Mouse (Mus musculus) kidney, postnatal 0 days (tissue): Measurements from ENCODE around the gene Gimap7. TPM values are rescaled to one million over a fixed set of nuclear protein-coding genes. Genes with fewer than 3 reads are reported as not detected.

Experiments used
- ATAC-seq: fragments of 200-750 bp; cut with Nextera tagmentation; replicated peaks from 2 replicates; pipeline ENCODE4 v1.8.0; 2017; ENCODE audit warnings: low read depth, moderate number of reproducible peaks, moderate TSS enrichment, moderate library complexity; ENCODE audit not compliant: low FRiP score
- DNase-seq: peaks from one replicate; pipeline ENCODE4 v3.0.0-alpha.2; 2016; ENCODE audit warnings: low spot score
- H3K27ac ChIP-seq: fragments of 300-500 bp; sonication (generic); 2 replicates; pipeline ENCODE4 v1.5.1; 2014; ENCODE audit warnings: mild to moderate bottlenecking
- H3K27me3 ChIP-seq: fragments of 300-500 bp; sonication (generic); 2 replicates; pipeline ENCODE4 v1.6.1; 2014; ENCODE audit warnings: low read length, mixed read lengths; ENCODE audit not compliant: insufficient read depth
- H3K36me3 ChIP-seq: fragments of 300-500 bp; sonication (generic); 2 replicates; pipeline ENCODE4 v1.6.1; 2014; ENCODE audit warnings: low read length, mixed read lengths; ENCODE audit not compliant: insufficient read depth
- H3K4me1 ChIP-seq: fragments of 300-500 bp; sonication (generic); replicated peaks from 2 replicates; pipeline ENCODE4 v1.6.1; 2014; ENCODE audit warnings: antibody characterized with exemption, low read length, mixed read lengths; ENCODE audit not compliant: insufficient read depth
- H3K4me2 ChIP-seq: fragments of 300-500 bp; sonication (generic); 2 replicates; pipeline ENCODE4 v1.6.1; 2014; ENCODE audit warnings: mild to moderate bottlenecking, low read length, moderate library complexity, mixed read lengths
- H3K4me3 ChIP-seq: fragments of 300-500 bp; sonication (generic); replicated peaks from 2 replicates; pipeline ENCODE4 v1.5.1; 2014; ENCODE audit warnings: low read depth, low read length
- H3K9ac ChIP-seq: fragments of 300-500 bp; sonication (generic); 2 replicates; pipeline ENCODE4 v1.6.1; 2014; ENCODE audit warnings: low read depth, low read length
- H3K9me3 ChIP-seq: fragments of 300-500 bp; sonication (generic); replicated peaks from 2 replicates; pipeline ENCODE4 v1.6.1; 2016; ENCODE audit warnings: low read length, inconsistent platforms, mixed read lengths
- CTCF ChIP-seq: IDR thresholded peaks from 2 replicates; pipeline ENCODE4 v1.5.1; 2016; ENCODE audit warnings: antibody characterized with exemption, low read depth, mild to moderate bottlenecking, moderate library complexity
- WGBS: fragments of 180-500 bp; shearing (Covaris S2); extraction: QIAGEN DNeasy Blood & Tissue Kit; methylation state at CpG from one replicate; pipeline ENCODE4 v1.1.7; 2014; 5-methylcytosine and 5-hydroxymethylcytosine counted together
- polyA plus RNA-seq: library from polyadenylated mRNA; unstranded; fragments of >200 nt; fragmentation: Nextera tagmentation; extraction: Ambion mirVana; gene quantifications from 2 replicates; pipeline ENCODE4 v1.2.1, GENCODE M21; 2015

Gimap7 gene
- polyA plus RNA-seq, 1 experiment from 2014 or later = 0.14 TPM

GRCm38 (mm10) chr6:48720326-48720725 is 1.9 kb downstream of the Gimap7 start:
- no peaks in the 10 kb centered on the region for H3K4me1 ChIP-seq
- DNase-seq = no peak
- no peak for TF ChIP-seq CTCF
- no peak overlapping the region for H3K4me3 ChIP-seq
- no peaks in the 10 kb centered on the region for H3K9me3 ChIP-seq
- WGBS = 82% methylated on average over 4 of the region's 4 CpGs
- ATAC-seq = no peak
- H3K9ac ChIP-seq = no peak overlapping the region
- H3K4me2 ChIP-seq = no peak overlapping the region
- no peaks in the 10 kb centered on the region for H3K36me3 ChIP-seq
- H3K27me3 ChIP-seq = no peaks in the 10 kb centered on the region
- H3K27ac ChIP-seq = no peak overlapping the region

- Histone ChIP-seq H3K4me1 (no peaks in the 10 kb centered on the region), H3K9me3 (no peaks in the 10 kb centered on the region), H3K36me3 (no peaks in the 10 kb centered on the region), H3K27me3 (no peaks in the 10 kb centered on the region), H3K4me2 (no peak overlapping the region), H3K9ac (no peak overlapping the region), H3K27ac (no peak overlapping the region), H3K4me3 (no peak overlapping the region)
- no peak for DNase-seq
- 78% methylated on average over 8 of the region's 8 CpGs for WGBS
- ATAC-seq = no peak
- TF ChIP-seq CTCF = no peak
Observed at GRCm38 (mm10) chr6:48723468-48723867, 5.0 kb downstream of the Gimap7 start.

GRCm38 (mm10) chr6:48725476-48725875 is 7.1 kb downstream of the Gimap7 start:
- Histone ChIP-seq H3K4me1 (no peaks in the 10 kb centered on the region), H3K36me3 (no peaks in the 10 kb centered on the region), H3K4me2 (no peak overlapping the region), H3K9ac (no peak overlapping the region), H3K27ac (peak overlapping the region; percentile 55), H3K9me3 (no peaks in the 10 kb centered on the region), H3K27me3 (no peaks in the 10 kb centered on the region), H3K4me3 (no peak overlapping the region)
- DNase-seq = peak; percentile 82
- WGBS = 0% methylated on average over 1 of the region's 1 CpGs
- TF ChIP-seq CTCF = no peak
- ATAC-seq = peak; percentile 86

GRCm38 (mm10) chr6:48727761-48728160 is 9.3 kb downstream of the Gimap7 start:
- no peak for DNase-seq
- Histone ChIP-seq H3K27ac (no peak overlapping the region), H3K36me3 (no peaks in the 10 kb centered on the region), H3K4me3 (no peak overlapping the region), H3K27me3 (no peaks in the 10 kb centered on the region), H3K4me2 (no peak overlapping the region), H3K9ac (no peak overlapping the region), H3K9me3 (no peaks in the 10 kb centered on the region), H3K4me1 (no peaks in the 10 kb centered on the region)
- ATAC-seq = no peak
- no peak for TF ChIP-seq CTCF
- WGBS = 91% methylated on average over 5 of the region's 5 CpGs

GRCm38 (mm10) chr6:48732864-48733304 is 14.5 kb downstream of the Gimap7 start:
- Histone ChIP-seq H3K4me1 (no peaks in the 10 kb centered on the region), H3K9me3 (no peaks in the 10 kb centered on the region), H3K4me2 (no peak overlapping the region), H3K27me3 (no peaks in the 10 kb centered on the region), H3K36me3 (no peaks in the 10 kb centered on the region), H3K4me3 (no peak overlapping the region), H3K27ac (no peak overlapping the region), H3K9ac (no peak overlapping the region)
- no peak for TF ChIP-seq CTCF
- DNase-seq = no peak
- WGBS = 42% methylated on average over 8 of the region's 8 CpGs
- ATAC-seq = no peak

DNA sequence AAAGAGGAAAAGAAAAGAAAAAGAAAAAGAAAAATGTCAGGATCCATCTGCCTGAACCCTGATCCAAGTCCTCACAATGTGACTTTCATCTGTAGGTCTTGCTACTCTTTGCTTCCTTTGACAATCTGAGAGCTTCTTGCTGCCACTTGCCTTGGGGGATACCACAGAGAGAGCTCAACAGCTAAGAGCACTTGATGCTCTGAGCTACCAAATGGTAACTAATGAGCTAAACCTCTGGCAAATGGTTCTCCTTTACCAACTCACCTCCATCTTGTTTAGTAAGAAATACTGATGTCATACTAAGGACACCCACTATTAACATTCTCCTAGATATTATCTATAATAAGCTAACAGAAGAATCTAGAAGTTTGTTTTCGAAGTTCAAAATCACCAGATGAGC is 15.2 kb downstream of the Gimap7 start:
- 94% methylated on average over 1 of the region's 1 CpGs for WGBS
- no peak for TF ChIP-seq CTCF
- ATAC-seq = no peak

DNA sequence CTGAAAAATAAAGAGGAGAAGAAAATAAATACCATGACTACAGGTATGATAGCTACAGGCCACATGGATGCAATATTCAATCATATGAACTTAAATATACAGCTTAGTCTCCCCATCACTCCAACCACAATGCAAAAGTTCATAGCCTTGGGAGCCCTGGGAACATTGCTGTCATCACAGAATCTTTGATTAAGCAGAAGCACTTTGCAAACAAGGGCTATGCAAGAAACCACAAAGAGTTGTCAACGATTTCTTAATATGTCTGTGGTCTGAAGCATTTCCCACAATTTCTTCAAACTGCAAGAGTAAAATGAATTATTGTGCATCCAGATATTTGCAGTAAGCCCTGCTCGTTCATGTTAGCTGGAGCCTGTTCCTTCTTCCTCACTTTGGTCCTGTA is 18.6 kb downstream of the Gimap7 start:
- Histone ChIP-seq H3K36me3 (no peaks in the 10 kb centered on the region), H3K9ac (no peak overlapping the region), H3K9me3 (no peaks in the 10 kb centered on the region), H3K27ac (no peak overlapping the region), H3K4me3 (no peak overlapping the region), H3K27me3 (no peaks in the 10 kb centered on the region), H3K4me2 (no peak overlapping the region), H3K4me1 (no peaks in the 10 kb centered on the region; the same call in 1 of the 2 replicates)
- ATAC-seq = no peak
- no peak for TF ChIP-seq CTCF
- WGBS = 83% methylated on average over 2 of the region's 2 CpGs
- no peak for DNase-seq

More for the DNA sequence above, 15.2 kb downstream of the Gimap7 start:
- Histone ChIP-seq H3K4me1 (no peaks in the 10 kb centered on the region), H3K27me3 (no peaks in the 10 kb centered on the region), H3K27ac (no peak overlapping the region), H3K4me3 (no peak overlapping the region), H3K4me2 (no peak overlapping the region), H3K36me3 (no peaks in the 10 kb centered on the region), H3K9me3 (no peaks in the 10 kb centered on the region), H3K9ac (no peak overlapping the region)
- DNase-seq = no peak
